Mouse (Mus musculus): Measurements from ENCODE around the gene Kdm1b. TPM values are rescaled to one million over a fixed set of nuclear protein-coding genes. Genes with fewer than 3 reads are reported as not detected.
A peak's percentile ranks its signal among the peaks of the same experiment; 100 is the strongest.

Gene Kdm1b
- polyA plus RNA-seq, 1 experiment from 2014 or later: 14.5 TPM

- Histone ChIP-seq H3K9ac (replicated peaks; ENCODE audit: low read length) (no peak overlapping the region), H3K27me3 (ENCODE audit: insufficient read depth, low read length) (no peaks in the 10 kb centered on the region; the same call in 1 of the 2 replicates), H3K9me3 (ENCODE audit: low read length) (no peaks in the 10 kb centered on the region), H3K4me1 (ENCODE audit: insufficient read depth, low read length) (no peaks in the 10 kb centered on the region), H3K4me3 (ENCODE audit: low read length) (no peak overlapping the region), H3K4me2 (replicated peaks; ENCODE audit: low read depth, low read length) (no peak overlapping the region), H3K36me3 (ENCODE audit: insufficient read depth, low read length) (no peaks in the 10 kb centered on the region), H3K27ac (ENCODE audit: low read length) (no peak overlapping the region)
- ATAC-seq (ENCODE audit: low FRiP score, low TSS enrichment): no peak
- WGBS: 83% methylated on average over 3 of the region's 3 CpGs
Measured at GRCm38 (mm10) chr13:47116000-47116399, 72.7 kb downstream of the Kdm1b start.

- no peaks in the 10 kb centered on the region for H3K36me3 ChIP-seq (ENCODE audit: insufficient read depth, low read length)
Measured at GRCm38 (mm10) chr13:47121333-47121889, 78.1 kb downstream of the Kdm1b start.

GRCm38 (mm10) chr13:47122537-47123430, 79.5 kb downstream of the Kdm1b start, which contains the start of gene Rnf144b:
TSS of gene Rnf144b (plus strand) at chr13:47122656.
- Histone ChIP-seq H3K9me3 (ENCODE audit: low read length) (no peaks in the 10 kb centered on the region), H3K4me3 (ENCODE audit: low read length) (peak within 1 kb of the TSS; percentile 58), H3K27me3 (ENCODE audit: insufficient read depth, low read length) (peaks cover 9% of the 10 kb centered on the region; the same call in 1 of the 2 replicates), H3K4me1 (ENCODE audit: insufficient read depth, low read length) (peaks cover 30% of the 10 kb centered on the region), H3K27ac (ENCODE audit: low read length) (no peak within 1 kb of the TSS), H3K9ac (replicated peaks; ENCODE audit: low read length) (peak within 1 kb of the TSS; percentile 70), H3K36me3 (ENCODE audit: insufficient read depth, low read length) (no peaks in the 10 kb centered on the region), H3K4me2 (replicated peaks; ENCODE audit: low read depth, low read length) (peak within 1 kb of the TSS; percentile 99)
- peak; percentile 49; the same call in 1 of the 2 replicates for ATAC-seq (ENCODE audit: low FRiP score, low TSS enrichment)
- under 1% methylated on average over 55 of the region's 55 CpGs for WGBS

More at GRCm38 (mm10) chr13:47121333-47121889, 78.1 kb downstream of the Kdm1b start:
- 0 out of 2 replicates have a peak overlapping the region, but pooled peaks have one; percentile 99 for H3K4me2 ChIP-seq (replicated peaks; ENCODE audit: low read depth, low read length)
- no peaks in the 10 kb centered on the region for H3K9me3 ChIP-seq (ENCODE audit: low read length)
- peaks cover 30% of the 10 kb centered on the region for H3K4me1 ChIP-seq (ENCODE audit: insufficient read depth, low read length)
- 42% methylated on average over 12 of the region's 12 CpGs for WGBS
- no peak for ATAC-seq (ENCODE audit: low FRiP score, low TSS enrichment)
- H3K27me3 ChIP-seq (ENCODE audit: insufficient read depth, low read length): peaks cover 9% of the 10 kb centered on the region; the same call in 1 of the 2 replicates
- no peak overlapping the region for H3K4me3 ChIP-seq (ENCODE audit: low read length)
- H3K9ac ChIP-seq (replicated peaks; ENCODE audit: low read length): no peak overlapping the region
- no peak overlapping the region for H3K27ac ChIP-seq (ENCODE audit: low read length)

GRCm38 (mm10) chr13:47124449-47124848, 81.2 kb downstream of the Kdm1b start:
- peak; percentile 55; the same call in 1 of the 2 replicates for ATAC-seq (ENCODE audit: low FRiP score, low TSS enrichment)
- H3K4me3 ChIP-seq (ENCODE audit: low read length): no peak overlapping the region
- H3K9me3 ChIP-seq (ENCODE audit: low read length): no peaks in the 10 kb centered on the region
- no peak overlapping the region for H3K4me2 ChIP-seq (replicated peaks; ENCODE audit: low read depth, low read length)
- 36% methylated on average over 3 of the region's 3 CpGs for WGBS
- H3K9ac ChIP-seq (replicated peaks; ENCODE audit: low read length): no peak overlapping the region
- peaks cover 9% of the 10 kb centered on the region; the same call in 1 of the 2 replicates for H3K27me3 ChIP-seq (ENCODE audit: insufficient read depth, low read length)
- peaks cover 30% of the 10 kb centered on the region for H3K4me1 ChIP-seq (ENCODE audit: insufficient read depth, low read length)
- no peak overlapping the region for H3K27ac ChIP-seq (ENCODE audit: low read length)
- no peaks in the 10 kb centered on the region for H3K36me3 ChIP-seq (ENCODE audit: insufficient read depth, low read length)

- Histone ChIP-seq H3K9me3 (ENCODE audit: low read length) (no peaks in the 10 kb centered on the region), H3K4me2 (replicated peaks; ENCODE audit: low read depth, low read length) (no peak overlapping the region), H3K4me1 (ENCODE audit: insufficient read depth, low read length) (peaks cover 30% of the 10 kb centered on the region), H3K36me3 (ENCODE audit: insufficient read depth, low read length) (no peaks in the 10 kb centered on the region), H3K27ac (ENCODE audit: low read length) (no peak overlapping the region), H3K9ac (replicated peaks; ENCODE audit: low read length) (no peak overlapping the region), H3K27me3 (ENCODE audit: insufficient read depth, low read length) (peaks cover 9% of the 10 kb centered on the region; the same call in 1 of the 2 replicates), H3K4me3 (ENCODE audit: low read length) (no peak overlapping the region)
- no peak for ATAC-seq (ENCODE audit: low FRiP score, low TSS enrichment)
- 68% methylated on average over 6 of the region's 6 CpGs for WGBS
Measured at GRCm38 (mm10) chr13:47124986-47125385, 81.7 kb downstream of the Kdm1b start.

GRCm38 (mm10) chr13:47125595-47125994, 82.3 kb downstream of the Kdm1b start:
- H3K9me3 ChIP-seq (ENCODE audit: low read length): no peaks in the 10 kb centered on the region
- WGBS: 32% methylated on average over 5 of the region's 5 CpGs
- peak; percentile 65 for ATAC-seq (ENCODE audit: low FRiP score, low TSS enrichment)
- peaks cover 30% of the 10 kb centered on the region for H3K4me1 ChIP-seq (ENCODE audit: insufficient read depth, low read length)
- H3K27ac ChIP-seq (ENCODE audit: low read length): no peak overlapping the region
- no peak overlapping the region for H3K4me3 ChIP-seq (ENCODE audit: low read length)
- no peak overlapping the region for H3K9ac ChIP-seq (replicated peaks; ENCODE audit: low read length)
- H3K4me2 ChIP-seq (replicated peaks; ENCODE audit: low read depth, low read length): no peak overlapping the region
- peaks cover 9% of the 10 kb centered on the region; the same call in 1 of the 2 replicates for H3K27me3 ChIP-seq (ENCODE audit: insufficient read depth, low read length)
- H3K36me3 ChIP-seq (ENCODE audit: insufficient read depth, low read length): no peaks in the 10 kb centered on the region

- no peaks in the 10 kb centered on the region for H3K36me3 ChIP-seq (ENCODE audit: insufficient read depth, low read length)
- no peaks in the 10 kb centered on the region for H3K27me3 ChIP-seq (ENCODE audit: insufficient read depth, low read length)
- H3K4me3 ChIP-seq (ENCODE audit: low read length): no peak overlapping the region
- 67% methylated on average over 4 of the region's 4 CpGs for WGBS
- no peaks in the 10 kb centered on the region for H3K9me3 ChIP-seq (ENCODE audit: low read length)
- ATAC-seq (ENCODE audit: low FRiP score, low TSS enrichment): no peak
- H3K9ac ChIP-seq (replicated peaks; ENCODE audit: low read length): no peak overlapping the region
- H3K4me2 ChIP-seq (replicated peaks; ENCODE audit: low read depth, low read length): no peak overlapping the region
- peaks cover 13% of the 10 kb centered on the region for H3K4me1 ChIP-seq (ENCODE audit: insufficient read depth, low read length)
- H3K27ac ChIP-seq (ENCODE audit: low read length): no peak overlapping the region
Measured at GRCm38 (mm10) chr13:47129090-47129489, 85.8 kb downstream of the Kdm1b start.

GRCm38 (mm10) chr13:47133058-47133457, 89.8 kb downstream of the Kdm1b start:
- H3K4me3 ChIP-seq (ENCODE audit: low read length): no peak overlapping the region
- H3K27ac ChIP-seq (ENCODE audit: low read length): no peak overlapping the region
- no peak overlapping the region for H3K4me2 ChIP-seq (replicated peaks; ENCODE audit: low read depth, low read length)
- H3K27me3 ChIP-seq (ENCODE audit: insufficient read depth, low read length): no peaks in the 10 kb centered on the region
- WGBS: 85% methylated on average over 8 of the region's 8 CpGs
- H3K9me3 ChIP-seq (ENCODE audit: low read length): no peaks in the 10 kb centered on the region
- H3K4me1 ChIP-seq (ENCODE audit: insufficient read depth, low read length): no peaks in the 10 kb centered on the region
- H3K9ac ChIP-seq (replicated peaks; ENCODE audit: low read length): no peak overlapping the region
- ATAC-seq (ENCODE audit: low FRiP score, low TSS enrichment): no peak
- no peaks in the 10 kb centered on the region for H3K36me3 ChIP-seq (ENCODE audit: insufficient read depth, low read length)

- no peaks in the 10 kb centered on the region for H3K27me3 ChIP-seq (ENCODE audit: insufficient read depth, low read length)
- no peak overlapping the region for H3K4me2 ChIP-seq (replicated peaks; ENCODE audit: low read depth, low read length)
- H3K9ac ChIP-seq (replicated peaks; ENCODE audit: low read length): no peak overlapping the region
- no peak for ATAC-seq (ENCODE audit: low FRiP score, low TSS enrichment)
- 92% methylated on average over 7 of the region's 7 CpGs for WGBS
- H3K9me3 ChIP-seq (ENCODE audit: low read length): no peaks in the 10 kb centered on the region
- H3K27ac ChIP-seq (ENCODE audit: low read length): no peak overlapping the region
- H3K4me1 ChIP-seq (ENCODE audit: insufficient read depth, low read length): no peaks in the 10 kb centered on the region
- H3K36me3 ChIP-seq (ENCODE audit: insufficient read depth, low read length): peaks cover 3% of the 10 kb centered on the region
- no peak overlapping the region for H3K4me3 ChIP-seq (ENCODE audit: low read length)
Measured at GRCm38 (mm10) chr13:47134836-47135235, 91.5 kb downstream of the Kdm1b start.
